Mouse (Mus musculus): ENCODE measurements at regions not wholly inside any gene's neighbourhood (a gene's known extent, or its start where the extent isn't known, plus 50 kb on each side); places are given as distances from the start of the nearest gene placed in this dataset.

DNA sequence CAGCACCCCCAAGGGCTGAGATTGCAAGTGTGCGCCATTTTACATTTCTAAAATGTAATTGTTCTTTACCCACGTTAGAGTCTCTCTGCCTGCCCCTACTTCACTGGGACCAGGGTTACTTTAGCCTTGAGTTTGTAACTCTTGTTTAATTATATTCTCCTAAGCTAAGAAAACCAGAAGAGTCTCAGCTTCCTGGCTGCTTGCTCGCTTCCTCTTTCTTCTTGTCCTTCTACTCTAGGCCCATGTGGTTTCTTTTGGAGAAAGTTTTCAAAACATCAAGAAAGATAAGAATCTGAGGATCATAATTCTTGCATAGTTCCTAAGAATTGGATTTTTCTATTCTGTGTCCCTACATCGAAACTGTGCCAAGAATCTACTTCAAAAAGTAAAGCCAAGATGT is 228.6 kb downstream of the Tmsb4x start:
- no peak for DNase-seq (ENCODE audit: low spot score in 2 of 2)

DNA sequence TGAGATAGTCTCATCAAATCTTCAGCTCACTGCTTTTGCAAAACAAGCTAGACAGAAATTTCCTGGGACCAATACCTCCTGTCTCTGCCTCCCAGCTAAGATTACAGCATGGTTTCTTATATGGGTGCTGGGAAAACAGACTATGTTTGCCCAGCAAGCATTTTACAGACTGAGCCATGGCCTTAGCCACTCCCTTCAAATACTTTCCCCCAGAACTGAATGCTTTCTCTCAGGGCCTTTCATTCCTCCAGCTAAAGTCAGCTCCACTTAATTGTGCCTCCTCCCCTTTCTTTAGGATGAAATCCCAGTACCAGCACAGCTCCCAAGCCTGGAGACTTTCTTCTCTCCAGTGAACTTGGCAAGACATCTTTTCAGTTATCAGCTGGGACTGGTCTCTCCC is 232.1 kb downstream of the Tmsb4x start:
- DNase-seq (ENCODE audit: low spot score in 2 of 2), result no peak

- no peak for DNase-seq (ENCODE audit: low spot score in 2 of 2)
Observed at GRCm38 (mm10) chrX:166971721-166972120, 237.4 kb downstream of the Tmsb4x start.

DNA sequence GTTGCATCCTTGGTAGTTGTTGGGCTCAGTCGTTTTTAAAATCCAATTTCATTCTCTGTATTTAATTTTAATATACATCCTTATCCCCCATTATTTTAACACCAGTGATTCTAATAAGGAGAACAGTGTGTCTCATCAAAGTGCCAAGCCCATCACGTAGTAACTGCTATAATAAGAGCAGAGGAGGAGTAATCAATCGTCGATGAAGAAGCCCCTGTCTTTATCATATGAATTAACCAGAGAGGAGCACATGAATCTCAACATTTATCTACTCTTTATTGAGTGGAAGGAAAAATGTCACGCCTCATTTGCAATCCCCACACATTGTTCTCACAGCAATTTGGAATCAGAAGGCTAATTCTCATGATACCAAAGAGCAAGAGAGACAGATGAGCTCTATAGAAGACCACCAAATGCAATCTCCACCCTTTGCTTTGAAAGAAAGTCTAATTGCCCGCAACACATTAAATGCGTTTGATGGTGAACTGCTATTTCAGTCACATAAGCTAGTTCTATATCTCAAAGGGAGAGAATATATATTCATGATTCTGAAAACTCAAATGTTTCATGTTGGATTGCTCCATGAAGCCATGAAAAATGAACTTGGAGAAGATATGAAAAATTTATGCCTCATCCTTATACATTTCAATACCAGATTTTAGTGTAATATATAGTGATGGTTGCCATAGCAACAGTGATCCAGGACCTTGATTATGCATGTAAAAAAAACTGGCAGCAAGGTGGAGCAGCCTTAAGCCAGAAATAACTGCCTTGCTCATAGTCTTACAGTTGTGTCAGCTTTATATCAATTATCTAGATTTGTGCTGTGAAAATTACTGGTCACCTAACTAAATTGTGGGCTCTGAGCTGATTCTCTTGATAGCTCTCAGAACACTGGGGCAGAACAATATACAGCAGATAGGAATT is 244.2 kb downstream of the Tmsb4x start:
- DNase-seq (ENCODE audit: low spot score in 2 of 2), result no peak

- peak; percentile 19 to 26 for DNase-seq (ENCODE audit: low spot score in 2 of 2)
Observed at GRCm38 (mm10) chrX:166952528-166953189, 256.5 kb downstream of the Tmsb4x start.

DNA sequence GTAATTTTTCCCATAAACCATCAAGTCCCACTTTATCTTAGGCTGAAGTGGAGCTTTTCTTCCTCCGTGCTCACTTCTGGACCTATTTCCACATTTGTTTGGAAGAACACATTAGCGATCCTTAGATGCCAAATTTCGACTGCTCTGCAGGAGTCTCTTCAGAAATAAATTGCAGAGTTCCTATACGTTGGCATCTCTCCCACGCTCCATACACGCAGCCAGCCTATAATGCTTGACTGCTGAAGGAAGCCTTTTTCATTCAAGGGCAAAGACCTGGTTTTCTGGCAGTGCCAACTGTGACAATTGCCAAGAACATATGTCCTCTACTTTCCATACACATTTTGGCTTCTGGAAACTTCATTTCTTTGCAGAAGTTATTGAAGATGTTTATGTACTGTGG is 258.1 kb downstream of the Tmsb4x start:
- peak in 1 of 2 experiments; percentile 6 for DNase-seq (ENCODE audit: low spot score in 2 of 2)

GRCm38 (mm10) chrX:166945915-166946314 is 263.2 kb downstream of the Tmsb4x start:
- no peak for DNase-seq (ENCODE audit: low spot score in 2 of 2)

- DNase-seq (ENCODE audit: low spot score in 2 of 2), result no peak
Observed at GRCm38 (mm10) chrX:166945476-166945875, 263.6 kb downstream of the Tmsb4x start.

GRCm38 (mm10) chrX:166933766-166934165 is 275.3 kb downstream of the Tmsb4x start:
- no peak for DNase-seq (ENCODE audit: low spot score in 2 of 2)

DNA sequence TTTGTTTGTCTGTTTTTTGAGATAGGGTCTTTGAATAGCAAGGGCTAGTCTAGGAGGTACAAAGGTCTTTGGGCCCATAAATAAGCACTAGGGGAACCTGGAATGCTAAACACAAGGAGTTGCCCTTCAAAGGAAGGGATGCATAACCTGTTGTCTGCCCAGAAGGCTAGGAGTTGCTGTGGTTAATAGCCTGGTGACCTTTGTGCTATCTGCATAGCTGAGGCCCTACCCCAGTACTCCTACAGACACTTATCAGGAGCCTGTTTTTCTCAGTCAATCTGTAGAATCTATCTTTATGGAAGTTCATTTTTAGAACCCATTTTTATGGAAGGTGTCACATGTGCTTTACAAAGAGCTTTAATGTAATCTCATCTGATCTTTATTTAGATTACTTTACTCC is 276.6 kb downstream of the Tmsb4x start:
- DNase-seq (ENCODE audit: low spot score in 2 of 2), result no peak

- DNase-seq (ENCODE audit: low spot score in 2 of 2), result no peak
Observed at GRCm38 (mm10) chrX:166931048-166931447, 278.1 kb downstream of the Tmsb4x start.

DNA sequence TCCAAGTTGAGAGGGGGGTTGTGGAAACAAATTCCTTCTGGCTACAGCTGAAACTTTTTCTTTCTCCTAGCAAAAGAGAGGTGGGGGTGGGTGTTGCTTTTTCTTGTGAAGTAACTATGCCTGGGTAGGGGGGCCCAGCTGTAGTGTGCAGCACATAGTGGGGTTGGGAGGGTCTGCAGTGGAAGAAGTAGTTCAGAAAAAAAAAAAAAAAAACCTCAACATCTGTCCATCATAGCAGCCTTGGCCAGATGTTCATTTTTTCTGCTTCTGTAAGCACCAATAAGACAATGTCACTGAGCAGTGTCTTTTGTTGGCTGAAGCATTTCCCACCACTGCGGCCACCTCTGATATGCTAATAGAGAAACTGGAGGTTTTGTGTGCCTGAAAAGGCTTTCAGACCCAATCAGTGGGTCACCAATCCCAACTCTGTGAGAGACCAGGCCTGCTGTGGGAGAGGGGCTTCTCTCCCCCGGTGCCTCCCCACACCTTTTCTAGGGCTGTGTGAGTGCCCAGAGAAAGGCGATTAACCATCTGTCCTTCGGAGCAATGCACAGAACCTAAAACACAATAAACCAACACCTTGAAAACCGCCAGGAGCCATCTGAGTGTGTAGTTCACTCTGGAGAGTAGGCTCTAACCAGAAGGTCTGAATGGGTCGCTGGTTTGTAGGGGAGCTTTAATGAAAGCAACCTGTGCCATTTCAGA is 279.2 kb downstream of the Tmsb4x start:
- no peak for DNase-seq (ENCODE audit: low spot score in 2 of 2)

- DNase-seq (ENCODE audit: low spot score in 2 of 2), result no peak
Observed at GRCm38 (mm10) chrX:166915356-166915953, 293.7 kb downstream of the Tmsb4x start.

DNA sequence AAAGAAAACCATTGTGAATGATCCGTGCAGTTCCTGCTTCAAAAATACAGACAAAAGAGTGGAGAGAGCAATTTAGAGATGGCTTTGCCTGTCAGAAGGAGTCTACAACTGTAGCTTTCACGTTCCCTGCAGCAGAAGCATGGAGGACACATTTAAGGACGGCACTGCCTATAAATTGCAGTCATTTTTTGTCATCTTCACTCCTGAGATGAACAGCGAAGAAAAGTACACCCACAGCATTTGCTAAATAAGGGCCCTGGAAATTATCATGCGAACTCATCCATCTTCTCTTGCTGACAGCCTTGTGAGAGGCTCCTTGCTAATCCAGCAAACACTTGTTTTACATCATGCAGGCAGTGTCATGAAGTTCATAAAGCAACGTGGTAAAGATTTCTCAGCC is 302.5 kb downstream of the Tmsb4x start:
- DNase-seq (ENCODE audit: low spot score in 2 of 2), result no peak

DNA sequence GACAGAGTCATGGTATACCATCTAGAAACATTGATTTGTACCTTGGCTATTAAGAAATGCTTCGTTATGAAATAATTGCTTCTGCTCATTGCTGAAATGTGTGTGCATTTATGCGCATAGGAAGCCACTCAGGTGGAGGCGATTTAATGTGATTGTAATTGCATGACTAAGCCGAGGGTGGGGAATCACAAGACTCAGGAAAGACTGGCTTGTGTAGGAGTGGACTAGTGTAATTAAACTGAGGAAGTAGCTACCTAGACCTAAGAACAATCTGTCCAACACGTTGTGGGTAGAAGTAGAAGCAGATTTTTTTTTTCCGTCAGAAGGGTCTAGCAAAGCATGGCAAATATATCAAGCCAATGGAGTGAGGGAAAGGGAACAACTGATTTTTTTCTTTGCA is 308.4 kb downstream of the Tmsb4x start:
- no peak for DNase-seq (ENCODE audit: low spot score in 2 of 2)

DNA sequence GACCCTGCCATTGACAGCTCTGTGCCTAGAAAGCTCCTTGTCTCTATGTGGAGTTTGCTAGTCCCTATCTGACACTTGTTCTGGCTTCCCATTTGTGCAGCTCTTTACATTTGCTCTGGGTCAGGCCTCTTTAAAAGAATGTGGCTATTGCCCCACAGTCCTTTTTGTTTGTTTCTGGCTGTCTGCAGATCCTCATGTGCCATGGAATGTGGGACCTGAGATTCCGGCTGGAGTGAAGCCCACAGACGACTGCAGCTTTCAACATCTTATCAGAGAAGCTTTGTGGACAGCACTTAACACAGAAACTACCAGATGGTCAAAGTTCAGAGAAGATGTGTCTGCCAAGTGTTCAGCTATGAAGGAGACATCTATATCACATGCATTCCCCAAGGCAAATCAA is 309.7 kb upstream of the Egfl6 start:
- no peak for DNase-seq (ENCODE audit: low spot score in 2 of 2)

GRCm38 (mm10) chrX:166886417-166886816 is 300.9 kb upstream of the Egfl6 start:
- DNase-seq (ENCODE audit: low spot score in 2 of 2), result no peak

DNA sequence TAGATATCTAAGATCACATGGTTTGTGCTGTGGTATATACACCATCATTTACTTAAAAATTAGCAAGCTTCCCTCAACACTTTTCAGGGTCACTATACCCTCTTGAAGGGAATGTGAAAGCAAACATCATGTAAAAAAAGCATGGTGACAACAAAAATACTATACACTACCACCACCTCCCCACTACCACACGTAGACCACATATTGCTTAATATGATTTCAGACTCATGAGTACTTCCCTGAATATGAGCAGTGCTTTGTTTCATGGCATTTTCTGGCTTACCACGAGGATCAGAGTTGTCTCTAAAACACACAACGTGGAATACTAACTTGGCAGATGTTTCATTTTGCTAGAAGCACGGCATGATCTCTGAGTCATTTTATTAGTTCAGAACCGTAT is 284.0 kb upstream of the Egfl6 start:
- DNase-seq (ENCODE audit: low spot score in 2 of 2), result no peak

- no peak for DNase-seq (ENCODE audit: low spot score in 2 of 2)
Observed at GRCm38 (mm10) chrX:166867692-166868091, 282.2 kb upstream of the Egfl6 start.
